Mouse (Mus musculus) subcutaneous adipose tissue, adult 2 months (tissue): ENCODE data around the gene Rbp4. TPM values are rescaled to one million over a fixed set of nuclear protein-coding genes. Genes with fewer than 3 reads are reported as not detected.

Experiments used
- polyA plus RNA-seq: library from polyadenylated mRNA; depleted of rRNA; stranded (reverse); fragments of >200 nt; gene quantifications from 2 replicates; pipeline ENCODE4 v1.2.3, GENCODE M21; 2012; ENCODE audit warnings: low replicate concordance; rRNA removed

Gene Rbp4
- 474 and 1,586 TPM in 2 replicates for polyA plus RNA-seq

DNA sequence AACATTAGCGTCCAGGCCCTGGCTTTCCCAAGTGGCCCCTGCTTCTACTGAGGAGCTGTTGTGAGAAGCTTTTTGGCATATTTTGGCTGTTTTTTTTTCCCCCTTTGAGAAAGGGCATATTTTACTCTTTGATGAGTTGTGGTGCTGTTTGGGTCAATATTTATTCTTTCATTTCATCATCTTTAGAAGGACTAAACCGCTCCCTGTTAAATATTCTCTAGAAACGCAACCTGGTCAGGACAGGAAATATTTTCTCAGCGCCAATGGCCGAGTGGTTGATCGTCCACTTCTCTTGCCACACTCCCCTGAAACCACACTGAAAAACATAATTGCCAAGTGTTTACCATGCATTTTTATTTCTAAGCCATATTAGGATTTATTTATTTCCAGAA, at the start of gene Rbp4:
Rbp4 (minus strand) TSS at position 63 of the 392 bp plus-strand sequence.

DNA sequence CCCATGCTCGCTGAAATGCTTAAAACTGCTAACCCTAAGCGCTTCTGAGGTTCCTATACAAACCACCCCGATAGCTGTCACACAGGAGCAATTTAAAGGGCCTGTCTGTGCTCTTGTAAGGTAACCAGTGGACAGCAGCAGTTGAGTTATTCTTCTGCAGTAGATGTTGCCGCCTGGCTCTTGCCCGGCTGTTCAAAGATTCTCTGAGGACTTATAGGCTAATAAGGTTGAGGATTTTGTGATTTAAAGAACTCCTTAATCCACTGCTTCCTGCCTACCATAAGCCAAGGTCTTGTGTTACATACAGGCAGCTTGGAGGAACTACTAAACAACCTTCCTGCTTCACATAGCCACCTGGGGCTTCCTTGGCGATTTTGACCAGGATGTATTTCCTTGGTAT, 7.4 kb upstream of the Rbp4 start, which contains the start of gene Pde6c:
Pde6c (plus strand) TSS at position 301 of the 400 bp plus-strand sequence.

DNA sequence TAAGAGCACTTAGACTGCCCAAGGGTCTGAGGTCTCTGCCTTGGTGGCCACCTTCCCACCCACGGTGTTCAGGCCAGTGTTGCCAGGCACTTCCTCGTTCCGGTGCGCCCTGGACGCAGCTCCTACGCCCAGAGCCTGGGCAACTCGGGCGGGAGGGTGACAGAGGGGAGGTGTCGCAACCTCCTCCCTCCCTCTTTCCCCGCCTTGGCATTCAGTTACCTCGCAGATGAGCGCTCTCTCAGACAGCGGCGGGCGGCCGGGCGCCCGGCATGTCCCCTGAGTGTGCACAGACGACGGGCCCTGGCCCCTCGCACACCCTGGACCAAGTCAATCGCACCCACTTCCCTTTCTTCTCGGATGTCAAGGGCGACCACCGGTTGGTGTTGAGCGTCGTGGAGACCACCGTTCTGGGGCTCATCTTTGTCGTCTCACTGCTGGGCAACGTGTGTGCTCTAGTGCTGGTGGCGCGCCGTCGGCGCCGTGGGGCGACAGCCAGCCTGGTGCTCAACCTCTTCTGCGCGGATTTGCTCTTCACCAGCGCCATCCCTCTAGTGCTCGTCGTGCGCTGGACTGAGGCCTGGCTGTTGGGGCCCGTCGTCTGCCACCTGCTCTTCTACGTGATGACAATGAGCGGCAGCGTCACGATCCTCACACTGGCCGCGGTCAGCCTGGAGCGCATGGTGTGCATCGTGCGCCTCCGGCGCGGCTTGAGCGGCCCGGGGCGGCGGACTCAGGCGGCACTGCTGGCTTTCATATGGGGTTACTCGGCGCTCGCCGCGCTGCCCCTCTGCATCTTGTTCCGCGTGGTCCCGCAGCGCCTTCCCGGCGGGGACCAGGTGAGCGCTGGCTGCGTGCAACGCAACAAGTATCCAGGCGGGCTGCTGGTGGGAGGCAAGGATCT, 28.0 kb downstream of the Rbp4 start, which contains the start of gene Ffar4:
Ffar4 (plus strand) TSS at position 214 of the 901 bp plus-strand sequence.

Other genes starting within 250 kb of the Rbp4 start
- 23.7 and 55.1 TPM in 2 replicates for gene Myof, start 81.7 kb downstream of the Rbp4 start, polyA plus RNA-seq
- gene Cep55, start 70.3 kb downstream of the Rbp4 start, polyA plus RNA-seq, result 0.43 and 3.3 TPM in 2 replicates
- gene Ffar4, start 28.2 kb downstream of the Rbp4 start, polyA plus RNA-seq, result 21.4 and 53.5 TPM in 2 replicates
- gene Pde6c, start 7.5 kb upstream of the Rbp4 start, polyA plus RNA-seq, result not detected in 2 replicates
- gene Fra10ac1, start 98.9 kb upstream of the Rbp4 start, polyA plus RNA-seq, result 3.5 and 5.3 TPM in 2 replicates
- 0.57 and 0.62 TPM in 2 replicates for gene Lgi1, start 139.3 kb upstream of the Rbp4 start, polyA plus RNA-seq